In genomic region chr10:80506222-80506621, GRCm38 (mm10) we compare ENCODE assay signal across 9 mouse cellular contexts. TPM values are rescaled to one million over a fixed set of nuclear protein-coding genes. Genes with fewer than 3 reads are reported as not detected.
DNase-seq lines count a peak whose midpoint lies in the region; ATAC-seq lines count a peak whose summit lies in the region.
"Had no signal": no experiment of that assay in that cellular context is flagged by ENCODE, and none has a peak within 500 bp of the region (broad histone marks: within the 10 kb centered on the region; RNA-seq: fewer than 3 reads in every experiment).

No protein-coding gene starts in this region.

- no peak overlapping the region for H3K4me2 ChIP-seq in midbrain, embryonic 11.5 days
- no peak overlapping the region for H3K4me2 ChIP-seq in midbrain, embryonic 15.5 days
- no peak overlapping the region for H3K4me2 ChIP-seq in heart, embryonic 16.5 days (ENCODE audit: low read depth, low read length)

- H3K9me3 ChIP-seq in midbrain, embryonic 11.5 days (ENCODE audit: control insufficient read depth, low read length) = no peaks in the 10 kb centered on the region
- H3K9me3 ChIP-seq in midbrain, embryonic 15.5 days = no peaks in the 10 kb centered on the region
- H3K9me3 ChIP-seq in heart, embryonic 16.5 days (replicated peaks; ENCODE audit: control insufficient read depth, low read length) = no peaks in the 10 kb centered on the region

- no peak for ATAC-seq in midbrain, embryonic 11.5 days (ENCODE audit: low FRiP score)
- ATAC-seq in midbrain, embryonic 15.5 days (replicated peaks) = no peak
- ATAC-seq in heart, embryonic 16.5 days (replicated peaks; ENCODE audit: extremely low read depth, insufficient read depth, low FRiP score) = peak; percentile 24; the same call in 1 of the 2 replicates

- intact Hi-C loops in left cerebral cortex, postnatal 25 days (cut with DNase I) = loop anchor here (5.0 kb wide), 1 partner anchor 41 kb away; no protein-coding TSS in a partner anchor

- no peak overlapping the region for H3K4me3 ChIP-seq in midbrain, embryonic 11.5 days (ENCODE audit: low read depth, low read length)
- no peak overlapping the region for H3K4me3 ChIP-seq in midbrain, embryonic 15.5 days
- H3K4me3 ChIP-seq in heart, embryonic 16.5 days (ENCODE audit: low read length) = no peak overlapping the region

- H3K4me1 ChIP-seq in midbrain, embryonic 11.5 days (ENCODE audit: control insufficient read depth, insufficient read depth, low read length) = no peaks in the 10 kb centered on the region
- peaks cover 8% of the 10 kb centered on the region; the same call in 1 of the 2 replicates for H3K4me1 ChIP-seq in midbrain, embryonic 15.5 days
- H3K4me1 ChIP-seq in heart, embryonic 16.5 days (ENCODE audit: control insufficient read depth, insufficient read depth, low read length) = peaks cover 11% of the 10 kb centered on the region

- peaks cover 45% of the 10 kb centered on the region for H3K27me3 ChIP-seq in midbrain, embryonic 11.5 days (ENCODE audit: control insufficient read depth, insufficient read depth, low read length)
- peaks cover 58% of the 10 kb centered on the region for H3K27me3 ChIP-seq in midbrain, embryonic 15.5 days (replicated peaks)
- H3K27me3 ChIP-seq in heart, embryonic 16.5 days (ENCODE audit: control insufficient read depth, insufficient read depth, low read length) = peaks cover 54% of the 10 kb centered on the region

- no peak overlapping the region for H3K27ac ChIP-seq in midbrain, embryonic 11.5 days (ENCODE audit: low read depth, low read length)
- H3K27ac ChIP-seq in midbrain, embryonic 15.5 days = no peak overlapping the region
- H3K27ac ChIP-seq in heart, embryonic 16.5 days (ENCODE audit: low read length) = no peak overlapping the region

- peak; percentile 97 for DNase-seq in midbrain, embryonic 11.5 days (ENCODE audit: low spot score, missing footprints)
- DNase-seq in T-cell, adult 2 months (ENCODE audit: low spot score) = peak; percentile 65
- peak; percentile 62 to 63 for DNase-seq in cerebellum, postnatal 4 days (ENCODE audit: low spot score in 2 of 2)
- DNase-seq in left cerebral cortex, postnatal 25 days (ENCODE audit: low spot score in 2 of 2) = peak; percentile 29 to 34
- DNase-seq in naive thymus-derived CD4-positive, alpha-beta T cell, adult 2 months (ENCODE audit: low read depth) = peak; percentile 89
- DNase-seq in thymus, postnatal 25 days = peak; percentile 72

- no peaks in the 10 kb centered on the region for H3K36me3 ChIP-seq in midbrain, embryonic 11.5 days (ENCODE audit: control insufficient read depth, insufficient read depth, low read length)
- H3K36me3 ChIP-seq in midbrain, embryonic 15.5 days (replicated peaks) = no peaks in the 10 kb centered on the region
- H3K36me3 ChIP-seq in heart, embryonic 16.5 days (ENCODE audit: control insufficient read depth, insufficient read depth) = no peaks in the 10 kb centered on the region

- H3K9ac ChIP-seq in midbrain, embryonic 11.5 days (ENCODE audit: low read length) = no peak overlapping the region
- no peak overlapping the region for H3K9ac ChIP-seq in midbrain, embryonic 15.5 days
- H3K9ac ChIP-seq in heart, embryonic 16.5 days (ENCODE audit: low read length) = no peak overlapping the region

- 1% methylated on average over 11 of the region's 11 CpGs for WGBS in midbrain, embryonic 11.5 days
- under 1% methylated on average over 11 of the region's 11 CpGs for WGBS in midbrain, embryonic 15.5 days
- WGBS in heart, embryonic 16.5 days = under 1% methylated on average over 11 of the region's 11 CpGs

RNA-seq across cellular contexts. Expression of gene Onecut3, which starts 11.6 kb away (rescaled TPM):
- 2.7 and 2.8 TPM in 2 replicates for polyA plus RNA-seq in midbrain, embryonic 11.5 days (2014; fragmentation: Nextera tagmentation; extraction: Ambion mirVana)
- polyA plus RNA-seq in midbrain, embryonic 15.5 days (2015; fragmentation: Nextera tagmentation; extraction: Ambion mirVana) = 1.9 and 2.6 TPM in 2 replicates
- polyA plus RNA-seq in heart, embryonic 16.5 days (2015; fragmentation: Nextera tagmentation; extraction: Ambion mirVana) = not detected in 2 replicates
- not detected for total RNA-seq in left cerebral cortex, postnatal 25 days (2021)
- total RNA-seq: gastrocnemius, postnatal 4 days had no signal

RNA-seq across cellular contexts. Expression of gene Atp8b3, which starts 32.7 kb away (rescaled TPM):
- polyA plus RNA-seq in midbrain, embryonic 11.5 days (2014; fragmentation: Nextera tagmentation; extraction: Ambion mirVana) = 0.81 and 1.2 TPM in 2 replicates
- 0.90 and 1.2 TPM in 2 replicates for polyA plus RNA-seq in midbrain, embryonic 15.5 days (2015; fragmentation: Nextera tagmentation; extraction: Ambion mirVana)
- 0.03 and 0.04 TPM in 2 replicates for polyA plus RNA-seq in heart, embryonic 16.5 days (2015; fragmentation: Nextera tagmentation; extraction: Ambion mirVana)
- under 1 TPM; 0.14 to 0.16 TPM for total RNA-seq in left cerebral cortex, postnatal 25 days (2021)

RNA-seq across cellular contexts. Expression of gene Rexo1, which starts 55.1 kb away (rescaled TPM):
- polyA plus RNA-seq in midbrain, embryonic 11.5 days (2014; fragmentation: Nextera tagmentation; extraction: Ambion mirVana) = 21.6 and 23.5 TPM in 2 replicates
- 33.9 and 35.0 TPM in 2 replicates for polyA plus RNA-seq in midbrain, embryonic 15.5 days (2015; fragmentation: Nextera tagmentation; extraction: Ambion mirVana)
- 15.0 and 16.5 TPM in 2 replicates for polyA plus RNA-seq in heart, embryonic 16.5 days (2015; fragmentation: Nextera tagmentation; extraction: Ambion mirVana)
- total RNA-seq in left cerebral cortex, postnatal 25 days (2021) = 10 to 100 TPM; 44.8 to 45.7 TPM

Comparison
In these comparisons a context has a peak if more than half of its experiments do, and no peak if none do; other contexts are left out.
1. DNase-seq: peak in every context shown above with its lines; median percentile 97 in midbrain, embryonic 11.5 days; 89 in naive thymus-derived CD4-positive, alpha-beta T cell, adult 2 months; 72 in thymus, postnatal 25 days; 65 in T-cell, adult 2 months; 62 in cerebellum, postnatal 4 days; 32 in left cerebral cortex, postnatal 25 days.